Mouse (Mus musculus): ENCODE measurements around the gene Masp1. TPM values are rescaled to one million over a fixed set of nuclear protein-coding genes. Genes with fewer than 3 reads are reported as not detected.

The Masp1 gene
- total RNA-seq (2017), result not detected in 2 replicates

DNA sequence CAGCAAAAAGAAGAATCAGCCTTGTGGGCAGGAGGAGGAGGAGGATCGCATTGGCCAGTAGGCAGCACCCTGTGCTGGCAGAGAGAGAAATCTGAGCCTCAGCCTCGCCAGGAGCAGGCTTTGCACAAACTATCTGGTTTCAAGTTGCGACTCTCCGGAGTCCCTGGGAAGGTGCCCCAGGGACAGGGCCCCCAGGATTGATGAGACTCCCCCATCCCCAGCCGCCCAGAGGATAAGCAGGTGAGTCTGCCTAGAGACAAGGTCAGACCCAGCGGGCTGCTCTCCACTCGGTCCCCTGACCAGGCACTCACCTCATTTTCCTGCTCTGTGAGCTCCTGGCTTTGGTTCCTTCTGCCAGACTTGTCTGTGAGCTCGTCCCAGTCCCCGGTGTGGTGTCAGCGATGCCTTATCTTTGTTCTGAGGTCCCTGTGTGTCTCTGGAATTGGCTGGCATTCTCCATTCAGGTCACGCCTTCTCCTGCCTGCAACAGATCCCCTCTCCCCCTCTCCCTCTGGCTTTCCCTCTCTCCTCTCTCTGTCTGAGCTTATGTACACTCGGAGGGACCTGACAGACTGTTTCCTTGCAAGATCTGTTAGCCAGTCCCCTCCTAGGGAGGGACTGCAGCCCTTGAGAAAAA is at the start of gene Masp1, which contains the start of gene Rtp4:
Masp1 (minus strand) TSS at position 581 of the 637 bp plus-strand sequence.
Rtp4 (plus strand) TSS at position 57 of the 637 bp plus-strand sequence.
- ATAC-seq (ENCODE audit: extremely low read depth, insufficient number of reproducible peaks, low FRiP score, poor library complexity, severe bottlenecking), result no peak

- no peak for ATAC-seq (ENCODE audit: extremely low read depth, insufficient number of reproducible peaks, low FRiP score, poor library complexity, severe bottlenecking)
These were observed 47.8 kb upstream of the Masp1 start for GRCm38 (mm10) chr16:23568369-23568958.

GRCm38 (mm10) chr16:23557669-23558068 is 37.1 kb upstream of the Masp1 start:
- peak; percentile 42; the same call in 1 of the 2 replicates for ATAC-seq (ENCODE audit: extremely low read depth, insufficient number of reproducible peaks, low FRiP score, poor library complexity, severe bottlenecking)

DNA sequence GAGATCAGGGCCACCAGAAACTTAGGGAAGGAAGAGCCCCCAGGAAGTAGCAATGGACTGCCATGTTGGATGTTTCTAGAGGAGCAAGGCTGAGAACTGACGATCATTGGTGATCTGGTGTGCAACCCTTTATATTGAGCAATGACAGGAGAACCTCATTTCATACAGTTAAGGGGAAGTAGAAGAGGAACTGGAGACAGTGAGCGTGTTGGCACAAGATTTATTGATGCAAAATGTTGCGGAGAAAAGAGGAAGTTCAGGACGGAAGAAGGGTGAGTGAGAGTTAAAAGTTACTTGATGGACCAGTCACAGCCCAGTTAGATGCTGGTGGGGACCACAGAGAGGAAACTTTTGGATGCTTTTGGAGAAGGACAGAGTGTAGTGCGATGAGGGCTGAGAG is 36.6 kb upstream of the Masp1 start:
- peak; percentile 91 for ATAC-seq (ENCODE audit: extremely low read depth, insufficient number of reproducible peaks, low FRiP score, poor library complexity, severe bottlenecking)

DNA sequence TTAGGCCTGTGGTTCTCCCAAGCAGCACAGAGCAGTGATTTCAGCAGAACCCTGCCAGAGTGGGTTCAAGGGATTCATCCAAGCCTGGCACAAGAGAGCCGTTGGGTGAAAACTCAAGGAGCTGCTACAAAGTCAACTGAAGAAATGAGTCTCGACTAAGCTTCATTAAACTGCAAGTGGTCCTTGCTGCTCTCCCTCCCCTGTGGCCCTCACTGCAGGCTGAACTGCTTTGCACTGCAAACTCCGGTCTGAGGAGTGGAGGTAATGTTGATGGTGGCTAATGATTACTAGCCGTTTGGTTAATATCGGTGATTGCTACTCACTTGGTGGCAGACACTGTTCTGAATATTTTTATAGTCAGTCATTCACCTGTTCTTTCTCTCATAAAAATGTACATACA is 34.1 kb upstream of the Masp1 start:
- ATAC-seq (ENCODE audit: extremely low read depth, insufficient number of reproducible peaks, low FRiP score, poor library complexity, severe bottlenecking), result no peak

DNA sequence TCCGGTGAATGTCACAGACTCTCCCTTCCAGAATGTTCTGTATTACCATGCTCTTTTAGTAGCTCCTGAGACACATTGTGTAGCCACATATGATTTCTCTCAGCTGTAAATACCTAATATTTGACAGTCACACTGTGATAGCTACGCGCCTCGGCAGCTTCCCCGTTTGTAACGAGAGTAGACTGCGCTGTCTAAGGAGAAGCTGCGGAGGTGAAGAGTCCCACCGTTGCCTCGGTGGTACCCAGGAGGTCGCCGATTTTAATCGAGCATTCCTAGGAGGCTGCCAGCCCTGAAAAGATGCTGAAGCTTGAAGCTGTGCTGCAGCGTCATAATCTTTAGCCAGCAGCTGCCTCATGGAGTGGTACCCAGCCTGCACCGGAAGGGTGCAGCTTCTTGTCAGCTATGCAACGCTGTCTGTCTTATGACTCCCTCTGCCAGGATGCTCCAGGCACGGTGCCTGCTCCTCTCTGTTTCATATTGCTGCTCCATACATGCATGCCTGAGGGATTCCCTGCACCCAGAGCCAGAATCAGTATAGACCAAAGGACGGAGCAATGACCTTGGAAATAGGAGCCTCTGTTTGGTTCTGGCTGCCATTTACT is 30.5 kb upstream of the Masp1 start:
- no peak for ATAC-seq (ENCODE audit: extremely low read depth, insufficient number of reproducible peaks, low FRiP score, poor library complexity, severe bottlenecking)

DNA sequence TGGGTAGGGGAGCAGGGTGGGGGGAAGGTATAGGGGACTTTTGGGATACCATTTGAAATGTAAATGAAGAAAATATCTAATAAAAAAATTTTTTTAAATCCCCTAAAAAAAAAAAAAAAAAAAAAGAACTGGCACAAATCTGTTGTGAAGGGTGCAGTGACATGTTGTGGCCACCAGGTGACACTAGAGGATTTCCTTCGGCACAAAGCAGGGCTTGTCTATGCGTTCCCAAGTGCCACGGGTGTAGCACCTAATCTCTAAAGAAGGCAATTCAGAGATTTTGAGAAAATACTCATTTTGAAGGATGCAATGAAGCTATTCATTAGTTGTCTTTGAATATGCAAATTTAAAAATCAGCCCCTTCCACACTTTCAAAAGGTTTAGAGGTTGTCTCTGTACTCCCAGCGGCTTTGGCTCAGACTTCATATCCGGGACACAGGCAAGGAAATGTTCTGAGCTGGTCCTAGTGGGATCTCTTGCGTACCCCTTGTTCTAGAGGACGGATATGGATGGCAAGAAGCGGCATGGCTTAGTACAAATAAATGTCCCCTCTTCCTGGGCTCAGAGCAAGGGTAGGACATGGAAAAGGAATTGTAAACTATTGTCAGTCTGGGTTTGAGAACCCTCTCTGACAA is 29.8 kb upstream of the Masp1 start:
- peak; percentile 82 for ATAC-seq (ENCODE audit: extremely low read depth, insufficient number of reproducible peaks, low FRiP score, poor library complexity, severe bottlenecking)

DNA sequence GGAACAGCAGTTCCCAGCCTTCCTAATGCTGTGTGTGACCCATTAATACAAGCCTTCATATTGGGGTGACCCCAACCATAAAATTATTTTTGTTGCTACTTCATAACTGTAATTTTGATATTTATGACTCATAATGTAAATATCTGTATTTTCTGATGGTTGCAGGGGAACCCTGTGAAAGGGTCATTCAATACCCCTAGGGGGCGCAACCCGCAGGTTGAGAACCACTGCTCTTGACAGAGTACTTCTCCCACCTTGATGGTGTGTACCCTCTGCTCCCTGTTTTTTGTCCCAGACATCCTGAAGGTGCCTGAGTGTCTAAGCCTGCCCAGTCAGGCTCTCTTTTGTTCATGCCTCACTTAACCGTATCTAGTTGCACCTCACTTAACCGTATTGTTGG is 27.2 kb upstream of the Masp1 start:
- no peak for ATAC-seq (ENCODE audit: extremely low read depth, insufficient number of reproducible peaks, low FRiP score, poor library complexity, severe bottlenecking)

GRCm38 (mm10) chr16:23544361-23544760 is 23.7 kb upstream of the Masp1 start:
- no peak for ATAC-seq (ENCODE audit: extremely low read depth, insufficient number of reproducible peaks, low FRiP score, poor library complexity, severe bottlenecking)

- no peak for ATAC-seq (ENCODE audit: extremely low read depth, insufficient number of reproducible peaks, low FRiP score, poor library complexity, severe bottlenecking)
These were observed 22.3 kb upstream of the Masp1 start for GRCm38 (mm10) chr16:23542866-23543265.

GRCm38 (mm10) chr16:23541046-23541445 is 20.4 kb upstream of the Masp1 start:
- ATAC-seq (ENCODE audit: extremely low read depth, insufficient number of reproducible peaks, low FRiP score, poor library complexity, severe bottlenecking), result no peak

GRCm38 (mm10) chr16:23533707-23534106 is 13.1 kb upstream of the Masp1 start:
- no peak for ATAC-seq (ENCODE audit: extremely low read depth, insufficient number of reproducible peaks, low FRiP score, poor library complexity, severe bottlenecking)

GRCm38 (mm10) chr16:23529186-23529585 is 8.6 kb upstream of the Masp1 start:
- no peak for ATAC-seq (ENCODE audit: extremely low read depth, insufficient number of reproducible peaks, low FRiP score, poor library complexity, severe bottlenecking)

DNA sequence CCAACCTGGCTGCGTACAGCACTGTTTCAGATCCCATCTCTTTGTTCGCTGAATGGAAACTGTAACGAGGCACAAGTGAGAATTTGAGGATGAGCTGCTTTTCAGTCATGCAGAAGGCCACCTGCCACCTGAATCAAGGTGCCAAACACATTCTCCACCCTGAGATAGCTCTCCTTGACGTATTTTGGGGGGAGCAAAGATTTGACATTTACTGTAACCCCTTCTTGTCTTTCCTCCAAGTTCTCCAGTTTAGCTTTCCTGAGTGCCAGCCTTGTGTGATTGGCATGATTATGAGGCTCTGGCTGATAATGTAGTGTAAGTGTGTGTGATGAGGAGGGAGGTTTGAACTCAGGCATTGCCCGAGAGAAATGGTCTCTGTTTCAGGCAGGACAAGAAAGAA is 1.5 kb upstream of the Masp1 start:
- no peak for ATAC-seq (ENCODE audit: extremely low read depth, insufficient number of reproducible peaks, low FRiP score, poor library complexity, severe bottlenecking)

DNA sequence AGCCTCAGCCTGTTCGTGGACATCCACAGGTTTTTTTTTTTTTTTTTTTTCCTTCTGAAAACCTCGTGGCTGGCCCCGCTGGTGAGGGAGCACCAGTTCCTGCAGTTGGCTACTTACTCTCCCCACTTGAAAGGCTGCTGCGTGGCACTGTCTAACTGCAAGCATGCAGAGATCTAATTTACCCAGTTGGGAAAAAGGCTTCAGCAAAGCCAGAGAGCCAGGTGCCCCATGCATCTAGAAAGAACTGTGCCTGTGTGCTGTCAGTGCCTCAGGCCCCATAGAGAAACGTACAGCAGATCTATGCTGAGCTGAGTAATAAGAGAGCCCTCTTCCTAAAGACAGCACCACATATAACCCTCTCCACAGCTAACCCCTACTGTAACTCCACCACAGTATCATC is 477 bp upstream of the Masp1 start:
- no peak for ATAC-seq (ENCODE audit: extremely low read depth, insufficient number of reproducible peaks, low FRiP score, poor library complexity, severe bottlenecking)

DNA sequence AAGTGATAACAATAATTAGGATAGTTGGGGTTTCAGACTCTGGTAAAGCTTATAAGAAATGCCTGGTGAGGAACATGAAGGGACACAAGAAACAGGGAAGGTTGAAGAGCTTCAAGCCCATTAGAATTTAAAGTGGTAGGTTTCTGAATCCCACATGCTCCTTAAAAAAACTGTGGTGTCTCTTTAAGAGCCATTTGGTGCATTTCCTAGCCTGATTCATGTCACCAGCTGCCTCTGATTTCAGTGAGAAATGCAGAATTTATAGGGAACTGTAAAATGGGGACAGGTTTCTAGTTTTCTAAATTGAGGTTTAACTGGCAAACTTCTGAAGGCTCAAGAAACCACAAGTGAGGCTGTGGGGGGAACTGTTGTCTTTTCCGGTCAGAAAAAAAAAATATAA is 844 bp downstream of the Masp1 start:
- ATAC-seq (ENCODE audit: extremely low read depth, insufficient number of reproducible peaks, low FRiP score, poor library complexity, severe bottlenecking), result no peak

- no peak for ATAC-seq (ENCODE audit: extremely low read depth, insufficient number of reproducible peaks, low FRiP score, poor library complexity, severe bottlenecking)
These were observed 1.8 kb downstream of the Masp1 start for GRCm38 (mm10) chr16:23518567-23519369.

GRCm38 (mm10) chr16:23517754-23518566 is 2.7 kb downstream of the Masp1 start:
- ATAC-seq (ENCODE audit: extremely low read depth, insufficient number of reproducible peaks, low FRiP score, poor library complexity, severe bottlenecking), result no peak
